ENCODE assay signal across 10 mouse cellular contexts in genomic region chr16:29629053-29629452, GRCm38 (mm10). TPM values are rescaled to one million over a fixed set of nuclear protein-coding genes. Genes with fewer than 3 reads are reported as not detected.
DNase-seq lines count a peak whose midpoint lies in the region; ATAC-seq lines count a peak whose summit lies in the region.
"Had no signal": no experiment of that assay in that cellular context is flagged by ENCODE, and none has a peak within 500 bp of the region (broad histone marks: within the 10 kb centered on the region; RNA-seq: fewer than 3 reads in every experiment).

No protein-coding gene starts in this region.

- H3K9ac ChIP-seq in kidney, embryonic 14.5 days (ENCODE audit: low read depth, low read length): no peak overlapping the region

- no peak overlapping the region for H3K4me3 ChIP-seq in kidney, embryonic 14.5 days (ENCODE audit: low read length)

- peak; percentile 29 for DNase-seq in CD4-positive, CD25-positive, alpha-beta regulatory T cell, adult 2 months (ENCODE audit: low read depth, low spot score)
- DNase-seq in kidney, postnatal 14 days: peak; percentile 11
- DNase-seq in ZHBTc4 (ENCODE audit: low read depth, low spot score): peak; percentile 48
- peak; percentile 52 for DNase-seq in lung, postnatal 36 days
- no peak for DNase-seq in frontal cortex, postnatal 14 days (ENCODE audit: low spot score in 2 of 2)
- DNase-seq in ovary, adult 18-20 months (ENCODE audit: low spot score): no peak
- DNase-seq: cerebellum, adult 8-10 months; right cerebral cortex, postnatal 4 days had no signal

- no peaks in the 10 kb centered on the region for H3K9me3 ChIP-seq in kidney, embryonic 14.5 days (ENCODE audit: control insufficient read depth, low read length)

- no peak overlapping the region for H3K4me2 ChIP-seq in kidney, embryonic 14.5 days (replicated peaks; ENCODE audit: low read depth, low read length)

- no peak overlapping the region for H3K27ac ChIP-seq in kidney, embryonic 14.5 days (ENCODE audit: low read depth, low read length)

- ATAC-seq in CD4-positive, CD25-positive, alpha-beta regulatory T cell, adult 4 months: no peak
- ATAC-seq in kidney, embryonic 14.5 days (ENCODE audit: low FRiP score, low TSS enrichment): no peak

- 92% methylated on average over 1 of the region's 1 CpGs for WGBS in kidney, embryonic 14.5 days

- H3K36me3 ChIP-seq in kidney, embryonic 14.5 days (ENCODE audit: control insufficient read depth, insufficient read depth, low read length): peaks cover 78% of the 10 kb centered on the region

- no peaks in the 10 kb centered on the region for H3K27me3 ChIP-seq in kidney, embryonic 14.5 days (ENCODE audit: control insufficient read depth, insufficient read depth, low read length)

- H3K4me1 ChIP-seq in kidney, embryonic 14.5 days (ENCODE audit: control insufficient read depth, insufficient read depth, low read length): no peaks in the 10 kb centered on the region

RNA-seq across cellular contexts. Expression of gene Opa1, which starts 49.9 kb away (rescaled TPM):
- 10 to 100 TPM; 22.9 to 25.0 TPM for polyA plus RNA-seq in CD4-positive, CD25-positive, alpha-beta regulatory T cell, adult 4 months (2017; shearing (Covaris generic))
- polyA plus RNA-seq in kidney, embryonic 14.5 days (2014; fragmentation: Nextera tagmentation; extraction: Ambion mirVana): 19.5 and 44.0 TPM in 2 replicates

Comparison
In these comparisons a context has a peak if more than half of its experiments do, and no peak if none do; other contexts are left out.
1. DNase-seq: peak in CD4-positive, CD25-positive, alpha-beta regulatory T cell, adult 2 months (single experiment), kidney, postnatal 14 days (single experiment), ZHBTc4 (single experiment) and lung, postnatal 36 days (single experiment); none in frontal cortex, postnatal 14 days (0 of 2) and ovary, adult 18-20 months (single experiment).